Mouse (Mus musculus): ENCODE data around the gene Gcnt1.

- TF ChIP-seq CTCF (IDR thresholded peaks at IDR 0.05; ENCODE audit: low read depth) (no peak), EP300 (IDR thresholded peaks at IDR 0.05; ENCODE audit: low read depth) (no peak)
These were observed 37.9 kb upstream of the Gcnt1 start for GRCm38 (mm10) chr19:17410465-17411065.
